Mouse (Mus musculus) CD4-positive, CD25-positive, alpha-beta regulatory T cell, adult 9 weeks (primary cell): ENCODE measurements around the gene Cpa2. TPM values are rescaled to one million over a fixed set of nuclear protein-coding genes. Genes with fewer than 3 reads are reported as not detected.

ENCODE experiments used
- polyA plus RNA-seq: library from polyadenylated mRNA; unstranded; fragments of 100-300 nt; shearing (Covaris generic); gene quantifications from one replicate; pipeline ENCODE4 v1.2.1, GENCODE M21; 2017

Gene Cpa2
- not detected for polyA plus RNA-seq

DNA sequence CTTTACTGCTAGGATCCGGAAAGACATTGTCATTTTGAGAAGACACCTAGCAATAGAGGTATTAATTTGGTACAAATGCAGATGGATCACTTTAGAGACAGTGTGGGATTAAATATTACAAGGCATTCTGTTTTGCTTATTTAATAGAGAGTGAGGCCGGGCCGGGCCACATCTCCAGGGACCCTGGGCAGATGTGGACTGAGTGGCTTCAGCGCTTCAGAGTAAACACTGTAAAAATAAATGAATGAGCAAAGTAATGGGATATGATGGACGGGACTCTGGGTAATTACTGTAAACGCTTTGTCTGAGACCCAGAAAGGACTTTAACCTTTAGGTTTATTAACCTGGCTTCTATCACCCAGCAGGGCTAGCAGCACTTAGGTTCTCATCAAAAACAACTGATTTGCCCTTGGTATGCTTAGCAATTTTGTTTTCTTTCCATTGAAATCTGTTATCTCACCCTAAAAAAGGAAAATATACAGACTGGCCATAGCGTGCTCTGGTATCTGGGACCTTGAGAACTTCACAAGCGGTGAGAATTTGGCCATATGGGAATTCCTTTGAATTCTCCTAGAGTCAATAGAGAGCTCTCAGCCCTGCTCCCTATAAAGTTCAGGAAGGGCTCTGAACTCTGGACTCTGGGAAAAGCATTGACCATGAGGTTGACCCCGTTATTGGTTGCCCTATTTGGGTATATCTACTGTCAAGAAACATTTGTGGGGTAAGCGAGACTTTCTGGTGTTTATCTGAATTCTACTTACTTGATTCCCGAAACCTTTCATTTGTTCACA is at the start of gene Cpa2:
Gene Cpa2, plus strand, starts transcription at position 574 of the 791 bp plus-strand sequence.

DNA sequence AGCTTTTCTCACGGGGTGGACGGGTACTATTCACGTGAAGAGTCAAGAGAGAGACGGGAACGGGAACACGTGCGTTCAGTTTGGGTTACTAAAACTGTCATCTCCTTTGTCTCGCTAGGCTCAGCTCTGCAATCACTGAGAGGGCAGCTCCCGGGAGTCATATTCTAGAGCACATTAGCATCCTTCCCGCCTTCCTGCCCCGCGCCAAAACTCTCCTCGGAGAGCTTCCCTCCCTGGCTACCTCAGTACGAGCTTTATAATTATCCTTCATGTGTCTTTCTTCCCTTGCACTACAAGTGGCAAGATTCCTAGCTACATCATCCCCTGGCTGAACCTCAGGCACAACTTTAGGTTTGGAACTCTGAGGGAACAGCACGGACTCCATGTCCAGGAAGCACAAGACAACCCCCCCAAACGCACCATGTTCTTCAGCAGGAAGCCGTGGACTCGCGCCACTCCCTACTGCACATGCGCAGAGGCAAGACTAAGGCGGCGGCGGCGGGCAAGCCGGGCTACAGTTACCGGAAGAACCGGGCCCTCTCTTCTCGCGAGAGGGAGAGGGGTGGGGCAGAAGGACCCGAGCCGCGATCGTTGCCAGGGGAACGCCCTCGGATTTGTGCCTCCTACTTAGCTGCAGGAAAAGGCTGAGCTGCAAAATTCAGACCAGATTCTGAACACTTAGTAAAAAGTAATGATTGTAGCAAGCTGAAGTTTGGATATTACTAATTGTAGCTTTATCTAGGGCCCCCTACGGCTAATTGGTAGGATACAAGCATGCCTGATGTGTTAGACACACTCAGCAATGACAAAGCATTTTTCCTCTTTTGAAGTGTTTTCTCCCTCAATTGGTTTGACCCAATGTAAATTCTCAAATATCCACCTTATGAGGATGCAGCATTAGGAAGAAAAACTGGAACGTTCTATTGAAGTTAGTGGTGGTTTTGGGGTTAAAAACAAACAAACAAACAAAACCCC is 31.8 kb upstream of the Cpa2 start, which contains the start of the genes Tmem209 and Ssmem1:
Gene Tmem209, minus strand, starts transcription at position 519 of the 975 bp plus-strand sequence.
Gene Ssmem1, plus strand, starts transcription at position 585 of the 975 bp plus-strand sequence.

DNA sequence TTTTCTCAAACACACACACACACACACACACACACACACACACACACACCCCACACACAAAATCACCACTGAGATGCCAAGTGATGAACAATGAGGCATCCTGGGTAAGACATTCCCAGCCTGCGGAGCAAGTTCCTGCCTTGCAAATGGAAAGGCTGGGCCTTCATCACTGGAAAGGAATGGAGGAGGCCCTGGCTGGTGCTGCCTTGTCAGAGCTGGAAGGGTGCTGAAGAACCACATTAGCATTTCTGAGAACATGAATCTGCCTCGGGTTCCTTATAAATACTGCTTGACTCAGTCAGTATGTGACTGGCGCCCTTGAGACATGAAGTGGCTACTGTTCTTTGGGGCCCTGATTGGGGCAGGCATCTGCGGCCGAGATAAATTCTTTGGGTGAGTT is 26.7 kb downstream of the Cpa2 start, which contains the start of gene Cpa4:
Gene Cpa4, plus strand, starts transcription at position 301 of the 400 bp plus-strand sequence.

DNA sequence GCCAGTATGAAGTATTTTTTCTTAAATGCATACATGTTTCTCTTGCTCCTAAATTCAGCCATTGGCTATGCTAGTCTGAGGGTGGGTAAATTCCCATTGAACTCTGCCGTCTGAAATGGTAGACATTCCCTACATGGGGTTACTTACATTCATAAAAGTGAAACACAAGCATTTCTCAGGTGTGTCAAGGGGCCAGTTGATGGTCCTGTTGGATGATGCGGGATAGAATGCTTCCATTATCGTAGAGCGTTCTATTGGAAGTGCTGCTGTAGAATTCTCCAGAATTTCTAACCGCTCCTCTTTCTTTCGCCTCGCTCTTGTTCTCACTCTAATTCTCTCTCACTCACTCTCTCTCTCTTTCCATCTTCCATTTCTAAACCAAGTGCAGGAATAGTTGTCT is 69.3 kb downstream of the Cpa2 start, which contains the start of gene Cpa5:
Gene Cpa5, plus strand, starts transcription at position 301 of the 400 bp plus-strand sequence.

Other genes with a start within 250 kb of the Cpa2 start
- gene Ube2h, start 237.0 kb upstream of the Cpa2 start, polyA plus RNA-seq, result 62.7 TPM
- 44.5 TPM for gene Zc3hc1, start 150.6 kb upstream of the Cpa2 start, polyA plus RNA-seq
- gene Klhdc10, start 139.7 kb upstream of the Cpa2 start, polyA plus RNA-seq, result 2.3 TPM
- gene Tmem209, start 31.8 kb upstream of the Cpa2 start, polyA plus RNA-seq, result 76.6 TPM
- gene Ssmem1, start 31.7 kb upstream of the Cpa2 start, polyA plus RNA-seq, result not detected
- gene Cpa4, start 26.8 kb downstream of the Cpa2 start, polyA plus RNA-seq, result not detected
- gene Cpa5, start 69.4 kb downstream of the Cpa2 start, polyA plus RNA-seq, result not detected
- not detected for gene Cpa1, start 97.6 kb downstream of the Cpa2 start, polyA plus RNA-seq
- 13.4 TPM for gene Cep41, start 152.2 kb downstream of the Cpa2 start, polyA plus RNA-seq
- gene Mest, start 182.0 kb downstream of the Cpa2 start, polyA plus RNA-seq, result 1.1 TPM